Mouse (Mus musculus): ENCODE measurements around the gene Gm10324. TPM values are rescaled to one million over a fixed set of nuclear protein-coding genes. Genes with fewer than 3 reads are reported as not detected.
"Not testable (repeated sequence)": the region's sequence is repeated elsewhere in the genome, so short reads cannot be mapped to it uniquely, and the experiment has no call there.

Gm10324 gene
- polyA plus RNA-seq (2011; ENCODE audit: insufficient read depth, insufficient read length, low read depth, missing spikeins): 4.9 and 5.8 TPM in 2 replicates

DNA sequence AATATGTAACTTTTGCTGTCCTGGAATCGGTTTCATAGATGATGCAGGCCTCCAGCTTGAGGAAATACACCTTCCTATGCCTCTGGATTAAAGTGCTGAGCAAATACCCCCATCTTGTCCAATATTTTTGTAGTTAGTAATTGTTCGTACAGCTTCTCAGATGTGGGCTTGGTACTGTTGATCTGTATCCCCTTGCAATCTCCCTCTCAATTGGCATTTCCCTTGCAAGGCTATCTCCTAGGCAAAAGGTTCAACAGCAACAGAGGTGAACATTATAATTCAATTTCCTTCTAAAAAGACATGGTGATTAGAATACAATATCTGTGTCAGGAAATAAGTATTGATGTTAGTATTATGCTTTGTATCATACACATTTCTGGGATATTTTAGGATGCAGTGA, at the start of gene Gm10324:
Gene Gm10324, plus strand, starts transcription at position 301 of the 400 bp plus-strand sequence.
- not testable (repeated sequence) for H3K27ac ChIP-seq (ENCODE audit: insufficient read depth, low read length); H3K27me3 ChIP-seq (ENCODE audit: control insufficient read depth, insufficient read depth, low read length, poor library complexity, severe bottlenecking); H3K9me3 ChIP-seq (replicated peaks; ENCODE audit: control insufficient read depth, insufficient read depth, low read length, poor library complexity, severe bottlenecking); H3K36me3 ChIP-seq (ENCODE audit: control insufficient read depth, insufficient read depth, low read length, poor library complexity, severe bottlenecking); H3K4me1 ChIP-seq (ENCODE audit: control insufficient read depth, insufficient read depth, low read length); H3K9ac ChIP-seq (ENCODE audit: low read depth, poor library complexity, severe bottlenecking); H3K4me3 ChIP-seq (ENCODE audit: low read depth, low read length)

Other genes starting within 250 kb of the Gm10324 start
- 9.0 and 9.2 TPM in 2 replicates for gene Gm10772, start 108.0 kb downstream of the Gm10324 start, polyA plus RNA-seq (2011; ENCODE audit: insufficient read depth, insufficient read length, low read depth, missing spikeins)